Mouse (Mus musculus) right cerebral cortex, postnatal 36 days (tissue): ENCODE measurements at regions not wholly inside any gene's neighbourhood (a gene's known extent, or its start where the extent isn't known, plus 50 kb on each side); places are given as distances from the start of the nearest gene placed in this dataset.

Experiments
- DNase-seq, 2 experiments: peaks; one replicate each; pipeline ENCODE4 v3.0.0; 2022; ENCODE audit warnings: low spot score in 2 of 2, mixed read lengths in 1 of 2

- DNase-seq: no peak
Measured at GRCm38 (mm10) chr9:91566006-91566641, 200.5 kb upstream of the Zic1 start.

DNA sequence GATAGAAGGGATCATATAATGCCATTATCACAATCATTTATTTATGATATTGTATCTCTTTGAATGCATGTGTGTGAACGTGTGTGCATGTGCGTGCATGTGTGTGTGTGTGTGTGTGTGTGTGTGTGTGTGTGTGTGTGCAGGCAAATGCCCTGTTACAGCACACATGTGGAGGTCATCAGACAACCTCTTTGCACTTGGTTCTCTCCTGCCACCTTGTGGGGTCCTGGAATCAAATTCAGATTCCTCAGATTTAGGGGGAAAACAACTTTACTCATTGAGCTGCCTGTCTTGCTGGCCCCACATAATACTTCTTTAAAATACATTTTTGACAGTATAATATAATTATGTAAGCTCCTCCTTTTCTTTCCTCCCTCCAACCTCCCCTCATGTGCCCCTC, 195.7 kb upstream of the Zic1 start:
- no peak for DNase-seq

- DNase-seq: no peak
Measured at GRCm38 (mm10) chr9:91559794-91560193, 194.2 kb upstream of the Zic1 start.

DNA sequence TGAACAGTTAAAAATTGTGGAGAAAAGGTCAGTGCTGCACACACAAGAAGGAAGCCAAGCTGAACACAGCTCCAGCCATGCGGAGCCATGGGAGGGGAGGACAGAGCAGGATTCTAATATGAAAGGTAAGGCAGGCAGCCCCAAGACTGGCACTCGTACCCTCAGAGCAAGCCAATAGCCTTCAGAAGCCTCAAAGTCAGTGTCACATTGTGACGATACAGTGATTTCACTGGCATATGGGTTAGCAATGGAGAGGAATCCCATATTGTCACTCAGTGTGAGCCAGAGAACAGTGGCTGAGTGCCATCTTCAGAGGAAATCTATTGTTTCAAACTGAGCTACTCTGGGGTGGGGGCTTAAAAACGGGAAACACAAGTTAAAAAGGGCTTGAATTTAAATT, 181.4 kb upstream of the Zic1 start:
- DNase-seq: no peak

DNA sequence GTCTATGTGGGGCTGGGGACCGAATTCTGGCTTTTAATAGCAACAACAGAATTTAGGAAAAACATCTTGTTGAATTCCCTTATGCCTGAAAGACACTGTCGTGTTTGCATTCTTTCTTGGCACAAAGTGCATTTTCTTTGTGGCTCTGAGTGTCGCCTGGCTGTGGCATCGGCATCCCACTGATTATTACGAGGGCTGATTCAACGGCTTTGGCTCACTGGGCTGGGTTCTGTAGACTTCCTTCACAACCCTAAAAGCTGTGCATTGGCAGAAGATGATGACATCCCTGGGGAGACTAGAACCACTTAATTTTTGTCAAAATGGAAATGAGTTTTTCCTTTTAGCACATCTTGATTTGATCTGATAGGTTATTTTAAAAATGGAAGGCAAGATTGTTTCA, 179.8 kb upstream of the Zic1 start:
- no peak for DNase-seq

DNA sequence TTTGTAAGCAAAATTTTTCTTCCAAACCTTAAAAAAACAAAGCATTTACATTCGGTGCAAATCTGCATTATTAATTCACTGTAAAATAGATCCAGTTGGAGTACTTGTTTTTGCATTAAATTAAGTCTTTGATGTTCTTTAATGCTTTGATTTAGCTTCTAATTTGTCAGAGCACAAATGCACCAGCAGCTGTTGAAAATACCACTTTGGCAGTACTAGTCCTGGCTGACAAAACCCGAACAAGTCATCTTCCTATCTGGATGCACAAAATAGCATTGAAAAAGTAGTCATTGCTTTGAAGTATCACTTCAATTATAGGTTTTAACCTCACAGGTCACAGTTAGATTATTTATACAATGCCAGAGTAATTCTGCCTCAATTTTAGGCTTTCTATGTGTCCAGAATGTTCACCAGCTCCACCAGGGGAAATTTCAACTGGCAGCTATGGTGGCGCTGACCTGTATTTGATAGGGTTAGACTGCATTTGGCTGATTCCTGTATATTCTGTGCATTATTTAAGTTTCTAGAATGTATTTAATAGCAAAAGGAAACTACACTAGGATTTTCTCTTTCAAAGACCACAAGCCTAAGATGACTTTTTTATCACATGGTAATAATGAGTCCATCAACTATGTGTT, 163.3 kb upstream of the Zic1 start:
- no peak for DNase-seq

DNA sequence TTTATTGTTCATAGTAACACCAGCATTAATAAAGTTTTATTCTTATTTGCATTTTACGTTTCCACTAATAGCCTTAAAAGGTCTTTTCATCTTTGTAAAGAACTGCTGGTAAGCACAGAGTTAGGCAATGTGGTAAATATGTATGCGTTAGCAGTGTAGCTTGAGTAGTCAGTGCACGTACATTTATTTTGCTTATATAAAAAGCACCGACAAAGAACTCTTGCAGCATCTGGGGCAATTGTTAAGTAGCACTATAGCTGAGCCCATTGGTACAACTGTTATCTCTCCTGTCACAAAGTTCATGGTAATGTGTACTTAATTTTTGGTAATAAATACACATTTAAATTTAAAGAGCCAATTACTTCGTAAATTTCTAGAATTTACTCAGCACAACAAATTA, 162.8 kb upstream of the Zic1 start:
- no peak for DNase-seq

GRCm38 (mm10) chr9:91520521-91520920, 154.9 kb upstream of the Zic1 start:
- DNase-seq: no peak

GRCm38 (mm10) chr9:91509672-91510071, 144.1 kb upstream of the Zic1 start:
- no peak for DNase-seq

DNA sequence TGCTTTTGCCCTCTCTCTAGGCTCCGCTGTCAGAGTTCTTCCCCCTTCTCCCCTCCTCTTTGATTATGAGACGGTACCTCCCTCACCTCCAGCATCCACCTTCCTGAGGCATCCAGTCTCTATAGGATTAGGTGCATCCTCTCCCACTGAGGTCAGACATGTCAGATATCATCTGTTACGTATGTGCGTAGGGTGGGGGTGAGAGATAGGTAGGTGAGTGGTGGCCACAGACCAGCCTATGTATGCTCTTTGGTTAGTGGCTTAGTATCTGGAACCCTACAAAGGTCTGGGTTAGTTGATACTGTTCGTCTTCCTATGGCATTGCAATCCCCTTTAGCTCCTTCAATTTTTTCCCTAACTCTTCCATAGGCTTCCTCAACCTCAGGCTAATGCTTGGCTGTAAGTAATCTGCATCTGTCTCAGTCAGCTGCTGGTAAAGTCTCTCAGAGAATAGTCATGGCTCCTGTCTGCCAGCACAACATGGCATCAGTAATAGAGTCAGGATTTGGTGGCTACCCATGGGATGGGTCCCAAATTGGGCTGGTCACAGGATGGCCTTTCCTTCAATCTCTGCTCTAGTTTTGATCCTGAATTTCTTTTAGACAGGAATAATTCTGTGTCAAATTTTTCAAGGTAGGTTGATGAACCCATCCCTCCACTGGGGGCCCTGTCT, 138.2 kb upstream of the Zic1 start:
- DNase-seq: no peak

- no peak for DNase-seq
Measured at GRCm38 (mm10) chr9:91476596-91476995, 111.0 kb upstream of the Zic1 start.

DNA sequence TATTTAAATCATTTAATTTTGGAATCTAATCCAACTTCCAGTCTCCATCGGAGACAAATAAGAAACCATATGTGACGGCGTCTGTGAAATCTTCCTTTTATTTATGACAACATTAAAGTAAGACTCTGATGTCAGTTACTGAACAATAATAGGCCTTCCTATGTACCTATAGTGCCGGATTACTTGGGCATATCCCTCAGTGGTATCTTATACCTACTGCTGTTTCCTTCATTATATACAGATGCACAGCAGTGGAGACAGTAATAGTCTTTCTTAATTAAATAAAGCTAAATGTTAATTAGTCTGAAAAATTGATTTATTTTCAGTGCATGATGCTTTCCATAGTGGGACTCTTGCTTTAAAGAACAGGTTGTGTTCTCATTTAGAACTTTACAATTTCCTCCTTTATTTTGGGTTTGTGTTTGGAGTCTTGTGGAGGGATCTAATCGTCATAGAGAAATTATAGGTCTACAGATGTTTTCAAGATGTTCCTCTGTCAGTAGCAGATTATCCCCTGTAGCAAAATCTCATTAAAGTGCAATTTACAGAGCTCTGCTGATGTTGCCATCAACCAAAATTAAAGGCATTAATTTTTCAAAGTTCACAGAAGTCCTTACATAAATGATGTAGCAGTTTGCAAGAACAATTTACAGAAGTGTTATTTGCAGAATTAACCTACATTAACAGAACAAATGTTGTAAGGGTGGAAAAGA, 97.3 kb upstream of the Zic1 start:
- no peak for DNase-seq

GRCm38 (mm10) chr9:91459921-91460320, 94.3 kb upstream of the Zic1 start:
- no peak for DNase-seq

DNA sequence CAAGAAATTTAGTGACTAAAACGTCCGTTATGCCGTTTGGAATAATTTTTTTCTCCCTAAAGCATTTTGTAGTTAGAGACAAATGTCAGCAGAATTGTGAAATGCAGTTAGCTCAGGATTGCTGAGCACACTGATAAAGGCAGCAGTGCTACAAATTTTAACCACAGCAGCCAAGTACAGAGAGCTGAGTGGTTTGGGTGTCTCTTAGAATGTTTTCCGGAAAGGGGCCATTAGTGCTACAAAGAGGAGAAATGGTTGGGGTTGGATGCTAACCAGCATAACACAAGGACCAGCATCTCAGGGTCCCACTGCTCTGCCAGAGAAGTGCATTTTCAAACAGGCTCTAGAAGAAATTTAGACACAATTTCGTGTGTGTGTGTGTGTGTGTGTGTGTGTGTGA, 91.2 kb upstream of the Zic1 start:
- no peak for DNase-seq

- DNase-seq: no peak
Measured at GRCm38 (mm10) chr9:91456253-91456823, 90.7 kb upstream of the Zic1 start.

- no peak for DNase-seq
Measured at GRCm38 (mm10) chr9:91439106-91439505, 73.5 kb upstream of the Zic1 start.
